Mouse (Mus musculus) embryonic fibroblast, embryonic 13.5 days (primary cell): ENCODE measurements around the gene Slc16a11.

ENCODE experiments used
- CTCF ChIP-seq: IDR thresholded peaks from 2 replicates; pipeline ENCODE4 v1.5.1; 2011; ENCODE audit warnings: mild to moderate bottlenecking, control low read depth, low read length, moderate library complexity, borderline replicate concordance; ENCODE audit not compliant: insufficient read depth
- POLR2A ChIP-seq: IDR thresholded peaks from 2 replicates; pipeline ENCODE4 v1.6.1; 2011; ENCODE audit warnings: low read depth, mild to moderate bottlenecking, control low read depth, low read length, moderate library complexity

- no peak for TF ChIP-seq POLR2A
- no peak for TF ChIP-seq CTCF
Observed at GRCm38 (mm10) chr11:70206801-70207200, 5.8 kb upstream of the Slc16a11 start.
